Mouse (Mus musculus): ENCODE measurements at regions not wholly inside any gene's neighbourhood (a gene's known extent, or its start where the extent isn't known, plus 50 kb on each side); places are given as distances from the start of the nearest gene placed in this dataset.

DNA sequence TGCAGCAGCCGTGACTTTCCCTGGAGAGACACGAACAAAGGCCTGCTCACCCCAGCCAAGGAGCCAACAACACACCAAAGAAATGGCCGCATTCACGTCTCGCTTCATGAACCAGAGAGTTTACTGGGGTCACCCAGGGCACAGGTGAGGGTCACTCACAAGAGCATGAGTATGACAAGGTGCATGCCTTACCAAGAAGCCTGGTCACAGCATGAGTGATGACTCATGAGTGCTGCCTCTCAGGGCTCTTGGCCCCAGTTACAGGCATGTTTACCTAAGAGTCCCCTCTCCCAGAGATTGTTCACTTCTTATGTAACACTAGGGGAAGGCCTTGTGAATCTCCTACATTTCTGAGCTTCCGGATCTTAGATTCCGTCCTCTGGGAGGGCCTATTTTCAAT, 236.6 kb upstream of the Zfp64 start:
- no peak overlapping the region for H3K4me3 ChIP-seq (ENCODE audit: insufficient read depth, low read depth, low read length)
- H3K4me1 ChIP-seq (ENCODE audit: control insufficient read depth, insufficient read depth, insufficient read length, low read length), result no peaks in the 10 kb centered on the region
- no peak overlapping the region for H3K27ac ChIP-seq (replicated peaks; ENCODE audit: low read depth, low read length)

DNA sequence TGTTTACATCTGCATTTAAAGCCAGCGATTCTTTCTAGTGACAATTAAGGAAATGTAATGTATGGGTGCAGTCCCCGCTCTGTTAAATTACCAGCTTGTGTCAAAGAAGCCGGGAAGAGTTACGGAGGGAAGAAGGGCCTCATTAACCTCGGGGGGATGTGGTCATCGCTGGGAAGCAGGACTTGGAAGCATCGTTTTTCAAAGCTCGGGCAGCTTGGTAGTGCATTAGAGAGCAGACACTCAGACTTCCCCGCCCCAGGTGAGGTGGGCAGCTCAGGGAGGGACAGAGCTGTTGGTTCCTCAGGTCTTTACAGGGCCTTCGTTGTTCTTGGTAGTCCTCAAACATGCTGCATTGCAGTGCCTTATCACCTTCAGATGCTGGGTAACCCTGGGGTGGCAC, 236.1 kb upstream of the Zfp64 start:
- Histone ChIP-seq H3K27ac (replicated peaks; ENCODE audit: low read depth, low read length) (no peak overlapping the region), H3K4me3 (ENCODE audit: insufficient read depth, low read depth, low read length) (no peak overlapping the region), H3K4me1 (ENCODE audit: control insufficient read depth, insufficient read depth, insufficient read length, low read length) (no peaks in the 10 kb centered on the region)

DNA sequence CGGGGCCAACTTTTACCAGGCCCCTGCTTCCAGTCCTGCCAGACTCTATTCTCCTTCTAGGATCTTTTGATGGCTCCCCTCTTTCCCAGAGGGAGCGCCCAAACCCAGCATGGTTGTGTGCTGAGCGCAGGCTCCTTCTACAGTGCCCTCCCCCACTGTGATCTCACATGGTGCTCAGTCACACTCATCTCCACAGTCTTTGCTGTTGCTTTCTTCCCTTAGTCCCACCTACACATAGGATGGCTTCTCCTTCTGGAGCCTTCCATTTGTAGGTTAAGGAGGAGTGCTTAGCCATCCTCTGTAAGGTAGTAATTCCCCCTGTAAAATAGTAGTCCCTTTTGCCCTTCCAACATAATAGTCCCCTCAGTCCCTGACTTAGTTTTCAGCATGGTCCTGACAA, 222.2 kb upstream of the Zfp64 start:
- H3K4me3 ChIP-seq (ENCODE audit: insufficient read depth, low read depth, low read length), result no peak overlapping the region
- no peaks in the 10 kb centered on the region for H3K4me1 ChIP-seq (ENCODE audit: control insufficient read depth, insufficient read depth, insufficient read length, low read length)
- H3K27ac ChIP-seq (replicated peaks; ENCODE audit: low read depth, low read length), result no peak overlapping the region

DNA sequence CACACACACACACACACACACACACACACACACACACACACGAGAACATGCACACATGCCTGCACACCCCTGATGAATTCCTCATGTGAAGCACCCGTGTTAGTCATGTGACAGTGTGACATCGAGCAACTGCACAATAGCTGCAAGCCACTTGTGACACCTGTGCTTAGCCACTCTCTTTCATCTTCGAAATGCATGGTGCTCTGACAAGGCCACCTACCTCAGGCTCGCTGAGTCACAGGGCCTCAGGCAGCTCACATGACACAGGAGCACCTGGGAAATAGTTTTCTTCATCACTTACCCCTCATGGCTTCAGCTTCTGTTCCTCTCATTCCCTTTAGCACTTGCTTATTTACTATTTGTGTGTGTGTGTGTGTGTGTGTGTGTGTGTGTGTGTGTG, 213.4 kb upstream of the Zfp64 start:
- no peak overlapping the region for H3K27ac ChIP-seq (replicated peaks; ENCODE audit: low read depth, low read length)

DNA sequence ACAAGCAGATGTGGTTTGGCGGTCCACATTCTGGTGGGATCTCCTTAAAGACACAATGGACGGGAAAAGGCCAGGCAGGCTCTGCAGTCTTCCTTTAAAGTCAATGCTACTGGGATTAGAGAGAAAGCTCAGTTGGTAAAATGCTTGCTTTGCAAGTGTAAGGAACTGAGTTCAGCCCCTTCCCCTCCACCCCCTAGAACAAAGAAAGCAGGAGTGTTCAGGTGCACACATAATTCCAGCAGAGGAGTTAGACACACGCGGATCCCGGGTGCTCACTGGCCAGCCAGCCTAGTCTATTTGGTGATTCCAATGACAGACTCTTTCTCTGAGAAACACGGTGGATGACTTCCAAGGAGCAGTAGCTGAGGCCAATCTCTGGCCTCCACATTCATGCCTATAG, 213.0 kb upstream of the Zfp64 start:
- Histone ChIP-seq H3K27ac (replicated peaks; ENCODE audit: low read depth, low read length) (no peak overlapping the region), H3K4me3 (ENCODE audit: insufficient read depth, low read depth, low read length) (no peak overlapping the region), H3K4me1 (ENCODE audit: control insufficient read depth, insufficient read depth, insufficient read length, low read length) (no peaks in the 10 kb centered on the region)

More for the DNA sequence above, 213.4 kb upstream of the Zfp64 start:
- Histone ChIP-seq H3K4me3 (ENCODE audit: insufficient read depth, low read depth, low read length) (no peak overlapping the region), H3K4me1 (ENCODE audit: control insufficient read depth, insufficient read depth, insufficient read length, low read length) (no peaks in the 10 kb centered on the region)

DNA sequence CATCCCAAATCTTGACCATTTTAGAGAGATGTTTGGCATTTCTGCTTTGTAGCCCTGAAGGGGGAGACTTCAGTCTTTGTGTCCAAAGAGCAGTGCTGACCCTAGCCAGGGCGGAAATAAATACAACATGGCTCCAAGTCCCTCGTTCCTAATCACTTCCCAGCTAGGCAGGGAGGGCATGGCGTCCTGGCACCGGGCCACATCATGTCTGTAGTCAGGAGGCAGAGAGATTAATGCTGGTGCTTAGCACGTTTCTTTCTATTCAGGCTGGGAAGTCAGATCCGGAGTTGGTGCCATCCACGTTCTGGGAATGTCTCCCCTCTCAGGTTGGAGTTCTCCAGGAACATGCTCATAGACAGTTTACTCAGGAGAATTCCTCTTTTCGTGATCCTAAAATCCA, 206.3 kb upstream of the Zfp64 start:
- no peak overlapping the region for H3K27ac ChIP-seq (replicated peaks; ENCODE audit: low read depth, low read length)
- H3K4me3 ChIP-seq (ENCODE audit: insufficient read depth, low read depth, low read length), result no peak overlapping the region
- H3K4me1 ChIP-seq (ENCODE audit: control insufficient read depth, insufficient read depth, insufficient read length, low read length), result no peaks in the 10 kb centered on the region

DNA sequence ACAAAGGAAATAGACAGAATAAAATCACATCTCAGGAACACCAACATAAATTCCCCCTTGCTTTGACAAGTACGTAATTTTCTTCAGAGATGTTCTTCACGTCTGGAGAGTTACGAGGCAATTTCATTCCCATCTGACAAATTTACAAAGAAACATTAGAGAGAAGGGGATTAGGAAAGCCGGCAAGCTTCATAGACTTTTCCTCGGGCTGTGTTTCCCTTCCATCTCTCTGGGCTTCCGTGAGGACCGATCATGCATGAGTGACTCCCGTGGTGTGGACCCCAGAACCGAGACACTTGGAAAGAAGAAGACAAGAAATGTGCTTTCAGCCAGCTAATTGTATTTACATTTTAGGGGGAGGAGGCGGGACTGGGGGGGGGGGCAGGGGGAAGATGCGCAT, 203.4 kb upstream of the Zfp64 start:
- H3K4me1 ChIP-seq (ENCODE audit: control insufficient read depth, insufficient read depth, insufficient read length, low read length), result no peaks in the 10 kb centered on the region
- no peak overlapping the region for H3K27ac ChIP-seq (replicated peaks; ENCODE audit: low read depth, low read length)
- no peak overlapping the region for H3K4me3 ChIP-seq (ENCODE audit: insufficient read depth, low read depth, low read length)

DNA sequence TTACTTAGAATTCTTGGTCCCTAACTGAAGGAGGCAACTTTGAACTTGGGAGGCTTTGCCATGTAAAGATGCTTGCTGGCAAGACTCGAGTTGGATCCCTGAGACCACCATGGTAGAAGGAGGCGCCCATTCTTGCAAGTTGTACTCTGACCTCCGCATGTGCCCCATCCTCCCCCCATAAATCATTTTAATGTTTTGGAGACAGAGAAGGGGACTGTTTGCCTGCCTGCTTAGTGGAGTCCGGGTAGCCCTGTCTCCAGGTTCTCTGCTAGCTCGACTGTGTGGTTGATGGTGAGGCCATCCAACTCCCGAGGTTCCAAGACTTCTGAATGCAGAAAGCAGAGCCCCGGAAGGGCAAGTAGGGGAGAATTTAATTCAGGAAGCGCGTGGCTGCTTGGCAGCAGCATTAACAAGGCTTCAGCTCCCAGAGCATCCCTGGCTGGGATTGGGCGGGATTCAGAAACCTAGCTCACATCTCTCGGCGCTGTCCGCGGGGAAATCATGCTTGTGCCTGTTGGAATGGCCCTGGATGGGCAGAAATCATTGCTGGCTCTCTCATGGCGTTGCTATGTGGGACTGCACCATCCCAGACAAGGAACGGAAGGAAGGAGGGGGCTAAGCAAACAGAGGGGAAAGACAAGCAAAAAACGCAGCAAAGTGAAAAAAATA, 202.8 kb upstream of the Zfp64 start:
- Histone ChIP-seq H3K4me1 (ENCODE audit: control insufficient read depth, insufficient read depth, insufficient read length, low read length) (no peaks in the 10 kb centered on the region), H3K4me3 (ENCODE audit: insufficient read depth, low read depth, low read length) (no peak overlapping the region), H3K27ac (replicated peaks; ENCODE audit: low read depth, low read length) (no peak overlapping the region)

DNA sequence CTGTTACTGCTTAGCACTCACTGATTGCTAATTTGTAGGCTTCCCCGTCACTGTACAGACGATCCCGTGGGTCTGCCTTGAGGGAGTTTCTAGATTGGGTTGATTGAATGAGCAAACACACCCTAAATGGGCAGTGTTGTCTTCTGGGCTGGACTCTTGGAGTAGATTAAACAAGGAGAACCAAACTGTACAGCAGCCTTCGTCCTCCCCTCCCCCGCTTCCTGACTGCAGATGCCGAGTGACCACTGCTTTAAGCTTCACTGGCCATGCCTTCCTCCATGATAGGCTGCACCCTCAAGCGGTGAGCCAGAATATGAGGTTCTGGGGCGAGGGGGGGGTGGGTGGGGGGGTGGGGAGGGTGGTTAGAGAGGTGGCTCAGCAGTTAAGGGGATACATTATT, 201.5 kb upstream of the Zfp64 start:
- H3K4me1 ChIP-seq (ENCODE audit: control insufficient read depth, insufficient read depth, insufficient read length, low read length), result no peaks in the 10 kb centered on the region
- no peak overlapping the region for H3K27ac ChIP-seq (replicated peaks; ENCODE audit: low read depth, low read length)

DNA sequence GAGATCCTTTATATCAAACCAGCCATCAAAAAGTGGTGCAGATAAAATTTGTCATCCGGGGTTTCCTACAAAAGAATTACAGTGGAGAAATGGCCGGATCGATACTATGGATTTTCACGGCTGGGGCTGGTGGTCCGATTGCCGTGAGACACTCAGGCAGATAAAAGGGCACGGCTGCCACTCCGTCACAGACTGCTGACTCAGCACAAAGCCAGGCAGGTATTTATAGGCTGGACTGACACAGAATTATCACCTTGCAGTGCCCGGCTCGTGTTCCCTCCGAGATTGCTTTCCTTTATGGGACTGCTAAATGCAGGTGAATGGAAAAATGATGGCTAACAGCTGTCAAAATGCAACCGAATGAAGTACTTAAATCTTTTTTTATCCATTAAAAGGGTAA, 199.5 kb upstream of the Zfp64 start:
- H3K4me3 ChIP-seq (ENCODE audit: insufficient read depth, low read depth, low read length), result no peak overlapping the region
- no peaks in the 10 kb centered on the region for H3K4me1 ChIP-seq (ENCODE audit: control insufficient read depth, insufficient read depth, insufficient read length, low read length)
- H3K27ac ChIP-seq (replicated peaks; ENCODE audit: low read depth, low read length), result no peak overlapping the region

More for the DNA sequence above, 201.5 kb upstream of the Zfp64 start:
- H3K4me3 ChIP-seq (ENCODE audit: insufficient read depth, low read depth, low read length), result no peak overlapping the region

DNA sequence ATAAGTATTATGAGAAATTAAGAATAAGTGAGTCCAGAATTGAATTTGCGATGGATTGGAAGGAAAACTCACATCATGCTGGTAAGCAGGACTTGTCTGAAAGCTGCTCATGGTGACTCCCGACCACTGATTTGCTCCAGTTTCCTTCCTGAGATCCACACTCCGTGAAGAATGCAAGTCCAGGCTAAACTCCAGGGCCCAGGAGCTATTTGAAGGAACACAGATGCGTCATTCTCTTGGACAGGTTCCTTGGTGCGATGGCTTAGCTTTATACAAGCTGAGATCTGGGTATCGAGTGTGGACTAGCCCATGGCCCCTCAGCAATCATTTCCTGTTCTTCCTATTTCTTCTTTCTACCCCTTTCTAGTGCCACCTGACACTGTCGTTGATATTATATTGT, 192.3 kb upstream of the Zfp64 start:
- H3K4me3 ChIP-seq (ENCODE audit: insufficient read depth, low read depth, low read length), result no peak overlapping the region
- H3K27ac ChIP-seq (replicated peaks; ENCODE audit: low read depth, low read length), result no peak overlapping the region
- no peaks in the 10 kb centered on the region for H3K4me1 ChIP-seq (ENCODE audit: control insufficient read depth, insufficient read depth, insufficient read length, low read length)

DNA sequence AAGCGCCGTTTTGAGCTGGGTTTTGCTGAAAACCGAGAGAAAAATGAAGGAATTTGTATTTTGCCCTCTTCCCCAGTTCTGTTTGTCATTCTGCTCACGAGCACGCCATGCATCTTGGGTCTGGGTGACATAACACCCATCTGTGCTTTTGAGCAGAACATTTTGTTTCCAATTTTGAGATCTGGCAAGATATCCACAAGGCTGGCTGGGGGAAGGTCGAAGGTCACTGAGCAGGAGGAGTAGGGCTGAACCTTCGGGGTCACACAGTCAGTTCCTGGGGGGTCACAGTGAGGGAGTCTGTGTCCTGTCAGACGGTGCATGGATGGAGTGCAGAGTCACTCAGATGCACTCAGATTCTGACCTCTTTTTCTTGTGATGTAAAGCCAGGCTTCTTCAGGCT, 186.8 kb upstream of the Zfp64 start:
- H3K4me3 ChIP-seq (ENCODE audit: insufficient read depth, low read depth, low read length), result no peak overlapping the region
- no peaks in the 10 kb centered on the region for H3K4me1 ChIP-seq (ENCODE audit: control insufficient read depth, insufficient read depth, insufficient read length, low read length)
- H3K27ac ChIP-seq (replicated peaks; ENCODE audit: low read depth, low read length), result no peak overlapping the region

DNA sequence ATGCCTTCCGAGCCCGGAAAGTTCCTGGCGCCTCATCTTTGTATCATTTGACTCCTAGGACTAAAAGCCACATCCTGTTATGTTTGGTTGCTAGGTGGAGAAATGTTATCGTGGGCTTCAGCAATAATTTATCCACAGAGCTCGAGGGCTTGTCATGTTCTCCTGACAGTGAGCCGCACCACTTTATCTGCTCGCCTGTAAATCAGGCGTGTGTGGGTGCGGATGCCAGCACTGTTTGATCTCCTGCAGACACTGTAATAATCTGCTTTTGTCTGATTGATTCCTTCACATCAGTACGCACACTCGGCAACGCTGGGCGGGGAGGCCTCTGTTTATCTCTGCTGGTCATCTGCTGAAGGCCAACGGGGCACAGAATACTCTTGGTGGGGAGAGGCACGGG, 178.5 kb upstream of the Zfp64 start:
- Histone ChIP-seq H3K27ac (replicated peaks; ENCODE audit: low read depth, low read length) (no peak overlapping the region), H3K4me1 (ENCODE audit: control insufficient read depth, insufficient read depth, insufficient read length, low read length) (no peaks in the 10 kb centered on the region), H3K4me3 (ENCODE audit: insufficient read depth, low read depth, low read length) (no peak overlapping the region)

DNA sequence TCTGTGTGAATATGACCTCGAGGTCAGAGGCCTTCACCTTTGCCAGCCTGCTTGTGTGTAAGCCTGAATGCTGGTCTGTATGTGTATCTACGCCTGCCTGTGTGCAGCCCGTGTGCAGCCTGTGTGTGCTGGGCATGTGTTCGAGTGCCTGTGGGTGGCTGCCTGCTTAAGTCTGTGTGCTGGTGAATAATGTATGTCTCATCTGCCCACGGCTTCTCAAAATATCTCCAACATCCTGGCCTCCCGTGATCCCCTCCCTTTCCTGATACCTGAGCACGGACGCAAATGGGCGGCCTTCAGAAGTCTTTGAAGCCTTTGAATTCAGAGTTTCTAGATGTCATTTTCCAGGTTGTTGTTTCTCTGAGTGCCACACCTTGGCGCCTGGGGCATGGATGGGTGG, 170.1 kb upstream of the Zfp64 start:
- Histone ChIP-seq H3K4me3 (ENCODE audit: insufficient read depth, low read depth, low read length) (no peak overlapping the region), H3K27ac (replicated peaks; ENCODE audit: low read depth, low read length) (no peak overlapping the region), H3K4me1 (ENCODE audit: control insufficient read depth, insufficient read depth, insufficient read length, low read length) (no peaks in the 10 kb centered on the region)

DNA sequence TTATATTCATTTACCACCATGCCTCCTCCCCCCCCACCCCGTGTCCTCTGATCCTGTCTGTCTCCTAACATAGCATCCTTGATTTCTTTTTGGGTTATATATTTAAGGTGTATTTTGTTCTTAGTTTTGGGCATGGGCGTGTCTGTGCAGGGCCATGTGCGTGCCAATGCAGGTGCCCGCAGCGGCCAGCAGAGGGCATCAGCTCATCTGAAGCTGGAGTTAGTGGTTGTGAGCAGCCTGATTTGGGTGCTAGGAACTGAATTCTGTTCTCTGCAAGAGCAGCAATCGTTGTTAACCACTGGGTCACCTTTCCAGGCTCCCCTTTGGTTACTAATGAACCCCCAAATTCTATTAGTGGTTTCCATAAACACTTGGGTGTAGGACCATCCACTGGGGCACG, 167.5 kb upstream of the Zfp64 start:
- H3K4me1 ChIP-seq (ENCODE audit: control insufficient read depth, insufficient read depth, insufficient read length, low read length), result no peaks in the 10 kb centered on the region
- no peak overlapping the region for H3K4me3 ChIP-seq (ENCODE audit: insufficient read depth, low read depth, low read length)
- no peak overlapping the region for H3K27ac ChIP-seq (replicated peaks; ENCODE audit: low read depth, low read length)

DNA sequence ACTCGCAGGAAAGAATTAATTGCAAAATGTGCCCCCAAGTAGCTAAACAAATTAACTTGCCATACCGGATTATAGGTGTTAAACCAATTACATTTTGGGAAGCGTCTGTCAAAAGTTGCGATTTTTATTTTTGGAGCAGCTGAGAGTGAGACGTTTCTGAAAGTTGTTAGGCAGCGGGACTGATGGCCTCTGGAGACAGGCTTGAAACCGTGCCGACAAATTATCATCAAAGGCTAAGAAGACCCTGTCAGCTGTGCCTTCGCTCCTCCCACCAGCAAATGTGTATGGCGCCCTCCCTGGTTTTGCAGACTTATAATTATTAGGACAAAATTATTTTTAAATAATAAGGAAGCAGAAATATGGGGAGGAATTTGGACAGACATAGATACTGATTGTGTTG, 161.5 kb upstream of the Zfp64 start:
- Histone ChIP-seq H3K27ac (replicated peaks; ENCODE audit: low read depth, low read length) (no peak overlapping the region), H3K4me3 (ENCODE audit: insufficient read depth, low read depth, low read length) (no peak overlapping the region), H3K4me1 (ENCODE audit: control insufficient read depth, insufficient read depth, insufficient read length, low read length) (no peaks in the 10 kb centered on the region)

DNA sequence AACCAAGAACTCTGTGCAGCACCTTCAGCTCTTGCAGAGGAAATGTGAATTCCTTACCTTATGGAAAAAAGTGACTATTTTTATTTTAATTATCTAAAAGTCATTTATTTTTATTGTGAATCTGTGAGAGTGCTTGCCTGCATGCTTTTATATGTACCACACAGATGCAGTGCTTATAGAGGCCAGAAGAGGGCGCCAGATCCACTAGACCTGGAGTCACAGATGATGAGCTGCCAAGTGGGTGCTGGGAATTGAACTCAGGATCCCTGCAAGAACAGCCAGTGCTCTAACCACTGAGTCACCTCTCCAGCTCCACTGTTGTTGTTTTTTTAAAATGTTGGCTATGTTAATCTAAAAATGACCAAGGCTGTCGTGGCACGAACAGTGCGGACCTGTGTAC, 153.7 kb upstream of the Zfp64 start:
- H3K4me3 ChIP-seq (ENCODE audit: insufficient read depth, low read depth, low read length), result no peak overlapping the region
- H3K27ac ChIP-seq (replicated peaks; ENCODE audit: low read depth, low read length), result no peak overlapping the region
- no peaks in the 10 kb centered on the region for H3K4me1 ChIP-seq (ENCODE audit: control insufficient read depth, insufficient read depth, insufficient read length, low read length)
